Mouse (Mus musculus) neural tube, embryonic 11.5 days (tissue): ENCODE measurements at regions not wholly inside any gene's neighbourhood (a gene's known extent, or its start where the extent isn't known, plus 50 kb on each side); places are given as distances from the start of the nearest gene placed in this dataset.

Experiments
- ATAC-seq: fragments of 200-750 bp; cut with Nextera tagmentation; 2 replicates; pipeline ENCODE4 v1.8.0; 2017; ENCODE audit warnings: moderate number of reproducible peaks, mild to moderate bottlenecking, moderate TSS enrichment, moderate library complexity; ENCODE audit not compliant: insufficient read depth, low FRiP score, low TSS enrichment
- DNase-seq: peaks from one replicate; pipeline ENCODE4 v3.0.0-alpha.2; 2015; ENCODE audit warnings: low spot score
- H3K27ac ChIP-seq: fragments of 300-500 bp; sonication (generic); 2 replicates; pipeline ENCODE4 v1.5.1; 2014; ENCODE audit warnings: low read depth, mild to moderate bottlenecking, low read length
- H3K27me3 ChIP-seq: fragments of 300-500 bp; sonication (generic); 2 replicates; pipeline ENCODE4 v1.6.1; 2014; ENCODE audit warnings: mild to moderate bottlenecking, low read length, mixed read lengths; ENCODE audit not compliant: control insufficient read depth, insufficient read depth
- H3K36me3 ChIP-seq: fragments of 300-500 bp; sonication (generic); 2 replicates; pipeline ENCODE4 v1.6.1; 2014; ENCODE audit warnings: mild to moderate bottlenecking, low read length, moderate library complexity, mixed read lengths; ENCODE audit not compliant: control insufficient read depth, insufficient read depth
- H3K4me1 ChIP-seq: fragments of 300-500 bp; sonication (generic); 2 replicates; pipeline ENCODE4 v1.6.1; 2014; ENCODE audit warnings: low read length, mixed read lengths; ENCODE audit not compliant: control insufficient read depth, insufficient read depth
- H3K4me2 ChIP-seq: fragments of 300-500 bp; sonication (generic); 2 replicates; pipeline ENCODE4 v1.6.1; 2014; ENCODE audit warnings: low read depth, mild to moderate bottlenecking, moderate library complexity
- H3K4me3 ChIP-seq: fragments of 300-500 bp; sonication (generic); 2 replicates; pipeline ENCODE4 v1.5.1; 2014; ENCODE audit warnings: low read depth, low read length
- H3K9ac ChIP-seq: fragments of 300-500 bp; sonication (generic); 2 replicates; pipeline ENCODE4 v1.6.1; 2014; ENCODE audit warnings: mild to moderate bottlenecking, low read length
- H3K9me3 ChIP-seq: fragments of 300-500 bp; sonication (generic); 2 replicates; pipeline ENCODE4 v1.6.1; 2016; ENCODE audit warnings: low read length; ENCODE audit not compliant: control insufficient read depth
- WGBS: fragments of 180-500 bp; shearing (Covaris S2); extraction: QIAGEN DNeasy Blood & Tissue Kit; methylation state at CpG from one replicate; pipeline ENCODE4 v1.1.7; 2014; 5-methylcytosine and 5-hydroxymethylcytosine counted together

- ATAC-seq (peak; percentile 26; the same call in 1 of the 2 replicates), DNase-seq (no peak)
- Histone ChIP-seq H3K27me3 (no peaks in the 10 kb centered on the region), H3K27ac (peak overlapping the region; percentile 84), H3K36me3 (no peaks in the 10 kb centered on the region), H3K9ac (0 out of 2 replicates have a peak overlapping the region, but pooled peaks have one; percentile 8), H3K9me3 (no peaks in the 10 kb centered on the region), H3K4me3 (no peak overlapping the region), H3K4me1 (peaks cover 2% of the 10 kb centered on the region; the same call in 1 of the 2 replicates), H3K4me2 (no peak overlapping the region)
- 73% methylated on average over 4 of the region's 4 CpGs for WGBS
Measured at GRCm38 (mm10) chr16:77537351-77537750, 64.5 kb downstream of the Gm11146 start.

GRCm38 (mm10) chr16:77536746-77537145 lies 65.1 kb downstream of the Gm11146 start:
- Histone ChIP-seq H3K27ac (peak overlapping the region; percentile 84), H3K4me3 (no peak overlapping the region), H3K9me3 (no peaks in the 10 kb centered on the region), H3K4me2 (peak overlapping the region; percentile 34), H3K27me3 (no peaks in the 10 kb centered on the region), H3K4me1 (peaks cover 2% of the 10 kb centered on the region; the same call in 1 of the 2 replicates), H3K36me3 (no peaks in the 10 kb centered on the region), H3K9ac (peak overlapping the region; percentile 14; the same call in 1 of the 2 replicates)
- ATAC-seq: peak; percentile 92
- DNase-seq: peak; percentile 73
- 49% methylated on average over 10 of the region's 10 CpGs for WGBS

- Histone ChIP-seq H3K4me3 (no peak overlapping the region), H3K36me3 (no peaks in the 10 kb centered on the region), H3K4me1 (peaks cover 2% of the 10 kb centered on the region; the same call in 1 of the 2 replicates), H3K4me2 (peak overlapping the region; percentile 34), H3K9me3 (no peaks in the 10 kb centered on the region), H3K27ac (peak overlapping the region; percentile 84), H3K27me3 (no peaks in the 10 kb centered on the region), H3K9ac (peak overlapping the region; percentile 29; the same call in 1 of the 2 replicates)
- peak; percentile 61 for ATAC-seq
- 51% methylated on average over 6 of the region's 6 CpGs for WGBS
- DNase-seq: no peak
Measured at GRCm38 (mm10) chr16:77536314-77536713, 65.6 kb downstream of the Gm11146 start.

DNA sequence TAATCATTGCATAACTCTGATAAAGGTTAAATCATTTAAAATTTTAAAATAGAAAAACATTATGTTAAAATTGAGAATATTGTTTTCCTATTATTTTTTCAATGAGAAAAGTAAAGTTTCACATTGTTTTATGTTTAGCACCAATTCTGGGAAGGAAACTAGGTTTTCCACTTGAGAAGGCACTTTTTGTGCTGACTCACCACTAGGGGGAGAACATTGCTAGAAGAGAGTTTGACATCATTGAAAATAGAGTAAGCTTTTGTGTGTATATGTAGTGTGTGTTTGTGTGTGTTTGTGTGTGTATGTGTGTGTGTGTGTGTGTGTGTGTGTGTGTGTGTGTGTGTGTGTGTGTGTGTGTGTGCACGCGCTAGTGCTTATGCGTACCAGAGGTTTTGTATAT lies 66.9 kb downstream of the Gm11146 start:
- H3K9ac ChIP-seq: no peak overlapping the region
- no peaks in the 10 kb centered on the region for H3K36me3 ChIP-seq
- H3K4me2 ChIP-seq: no peak overlapping the region
- no peak overlapping the region for H3K27ac ChIP-seq
- DNase-seq (no peak), ATAC-seq (no peak)
- H3K27me3 ChIP-seq: no peaks in the 10 kb centered on the region
- WGBS: 87% methylated on average over 3 of the region's 3 CpGs
- H3K4me3 ChIP-seq: no peak overlapping the region
- H3K4me1 ChIP-seq: peaks cover 2% of the 10 kb centered on the region; the same call in 1 of the 2 replicates
- H3K9me3 ChIP-seq: no peaks in the 10 kb centered on the region

DNA sequence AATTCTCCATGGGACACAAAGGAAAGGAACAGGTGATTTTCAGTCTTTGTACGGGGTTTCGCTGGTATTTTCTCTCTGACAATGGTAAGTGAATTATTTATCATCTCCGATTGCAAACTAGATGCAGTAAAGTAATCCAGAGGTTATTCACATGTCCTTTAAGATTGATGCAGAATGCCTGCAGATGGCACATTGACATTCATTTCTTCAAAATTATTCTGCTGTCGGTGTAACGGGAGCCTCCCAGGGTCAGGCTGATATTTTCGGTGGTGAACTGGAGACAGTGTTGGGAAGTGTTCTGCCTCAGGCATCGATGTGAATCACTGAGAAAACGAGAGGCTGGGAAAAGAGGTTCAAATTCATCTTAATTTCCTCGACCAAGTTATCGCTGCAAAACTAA lies 70.3 kb downstream of the Gm11146 start:
- peak; percentile 30 for DNase-seq
- H3K9me3 ChIP-seq: no peaks in the 10 kb centered on the region
- H3K27me3 ChIP-seq: no peaks in the 10 kb centered on the region
- H3K36me3 ChIP-seq: no peaks in the 10 kb centered on the region
- no peak overlapping the region for H3K4me2 ChIP-seq
- no peak overlapping the region for H3K4me3 ChIP-seq
- no peak for ATAC-seq
- no peak overlapping the region for H3K9ac ChIP-seq
- H3K4me1 ChIP-seq: peaks cover 2% of the 10 kb centered on the region; the same call in 1 of the 2 replicates
- H3K27ac ChIP-seq: no peak overlapping the region
- 48% methylated on average over 10 of the region's 10 CpGs for WGBS

DNA sequence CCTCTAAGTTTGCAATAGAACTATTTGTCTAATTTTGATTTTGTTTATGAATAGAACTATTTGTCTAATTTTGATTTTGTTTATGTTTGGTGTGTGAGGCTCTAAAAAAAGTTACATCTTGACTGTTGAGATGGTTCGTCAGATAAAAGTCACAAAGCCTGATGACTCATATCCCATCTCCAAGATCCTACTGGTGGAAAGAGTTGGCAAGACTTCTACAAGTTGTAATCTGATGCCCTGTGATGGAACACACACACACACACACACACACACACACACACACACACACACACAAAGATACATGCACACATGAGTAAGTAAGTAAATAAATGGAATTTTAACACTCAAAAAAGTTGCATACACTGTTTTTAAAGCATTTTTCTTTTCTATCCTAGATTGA lies 73.9 kb downstream of the Gm11146 start:
- no peak overlapping the region for H3K4me3 ChIP-seq
- H3K9me3 ChIP-seq: no peaks in the 10 kb centered on the region
- ATAC-seq (no peak), DNase-seq (no peak)
- H3K4me2 ChIP-seq: no peak overlapping the region
- WGBS: 89% methylated on average over 1 of the region's 1 CpGs
- no peaks in the 10 kb centered on the region for H3K27me3 ChIP-seq
- H3K4me1 ChIP-seq: no peaks in the 10 kb centered on the region
- H3K27ac ChIP-seq: no peak overlapping the region
- no peaks in the 10 kb centered on the region for H3K36me3 ChIP-seq
- H3K9ac ChIP-seq: no peak overlapping the region

GRCm38 (mm10) chr16:77514606-77515005 lies 87.3 kb downstream of the Gm11146 start:
- Histone ChIP-seq H3K27me3 (no peaks in the 10 kb centered on the region), H3K9me3 (no peaks in the 10 kb centered on the region), H3K9ac (no peak overlapping the region), H3K4me3 (no peak overlapping the region), H3K27ac (no peak overlapping the region), H3K4me2 (no peak overlapping the region), H3K4me1 (no peaks in the 10 kb centered on the region), H3K36me3 (no peaks in the 10 kb centered on the region)
- ATAC-seq (no peak), DNase-seq (no peak)
- 78% methylated on average over 3 of the region's 3 CpGs for WGBS

- Histone ChIP-seq H3K4me2 (no peak overlapping the region), H3K36me3 (no peaks in the 10 kb centered on the region), H3K9me3 (no peaks in the 10 kb centered on the region), H3K4me3 (no peak overlapping the region), H3K27ac (no peak overlapping the region), H3K9ac (no peak overlapping the region), H3K27me3 (no peaks in the 10 kb centered on the region), H3K4me1 (peaks cover 4% of the 10 kb centered on the region; the same call in 1 of the 2 replicates)
- no peak for ATAC-seq
- DNase-seq: no peak
- WGBS: 82% methylated on average over 5 of the region's 5 CpGs
Measured at GRCm38 (mm10) chr16:77503556-77503955, 98.3 kb downstream of the Gm11146 start.

DNA sequence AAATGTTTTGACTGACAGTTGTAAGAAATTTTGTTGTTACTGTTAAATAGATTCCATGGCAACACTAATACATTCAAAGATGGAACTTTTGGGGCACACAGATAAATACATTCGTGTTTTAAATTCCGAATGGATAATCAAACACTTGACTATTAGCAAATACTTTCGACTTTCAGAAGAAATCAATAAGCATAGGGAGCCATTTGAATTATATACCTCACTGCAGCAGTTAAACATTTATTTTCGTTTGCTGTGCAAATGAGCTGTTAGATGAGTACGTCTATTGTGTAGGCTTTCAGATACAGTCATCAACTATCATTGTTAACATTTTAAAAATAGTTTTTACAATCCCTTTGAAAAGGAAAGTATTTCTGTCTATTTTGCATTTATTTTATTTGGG lies 99.0 kb downstream of the Gm11146 start:
- Histone ChIP-seq H3K27me3 (no peaks in the 10 kb centered on the region), H3K36me3 (no peaks in the 10 kb centered on the region), H3K27ac (no peak overlapping the region), H3K4me2 (no peak overlapping the region), H3K4me1 (peaks cover 4% of the 10 kb centered on the region; the same call in 1 of the 2 replicates), H3K4me3 (no peak overlapping the region), H3K9me3 (no peaks in the 10 kb centered on the region), H3K9ac (no peak overlapping the region)
- DNase-seq (no peak), ATAC-seq (no peak)
- WGBS: 90% methylated on average over 5 of the region's 5 CpGs
